Mouse (Mus musculus) hindbrain, embryonic 15.5 days (tissue): ENCODE results near the gene Grik5. TPM values are rescaled to one million over a fixed set of nuclear protein-coding genes. Genes with fewer than 3 reads are reported as not detected.
A peak's percentile ranks its signal among the peaks of the same experiment; 100 is the strongest.

ENCODE experiments used
- ATAC-seq: fragments of 200-750 bp; cut with Nextera tagmentation; 2 replicates; pipeline ENCODE4 v1.8.0; 2017; ENCODE audit warnings: low read depth, moderate number of reproducible peaks, moderate TSS enrichment; ENCODE audit not compliant: low FRiP score
- H3K27ac ChIP-seq: fragments of 300-500 bp; sonication (generic); replicated peaks from 2 replicates; pipeline ENCODE4 v1.5.1; 2015; ENCODE audit warnings: mild to moderate bottlenecking, inconsistent platforms
- H3K27me3 ChIP-seq: fragments of 300-500 bp; sonication (generic); 2 replicates; pipeline ENCODE4 v1.6.1; 2015; ENCODE audit warnings: control low read depth, inconsistent platforms
- H3K36me3 ChIP-seq: fragments of 300-500 bp; sonication (generic); 2 replicates; pipeline ENCODE4 v1.6.1; 2015; ENCODE audit warnings: control low read depth, inconsistent platforms
- H3K4me1 ChIP-seq: fragments of 300-500 bp; sonication (generic); replicated peaks from 2 replicates; pipeline ENCODE4 v1.6.1; 2015; ENCODE audit warnings: control low read depth, inconsistent platforms
- H3K4me2 ChIP-seq: fragments of 300-500 bp; sonication (generic); 2 replicates; pipeline ENCODE4 v1.6.1; 2015; ENCODE audit warnings: moderate library complexity, mild to moderate bottlenecking, inconsistent platforms
- H3K4me3 ChIP-seq: fragments of 300-500 bp; sonication (generic); 2 replicates; pipeline ENCODE4 v1.5.1; 2015; ENCODE audit warnings: mild to moderate bottlenecking, inconsistent platforms
- H3K9ac ChIP-seq: fragments of 300-500 bp; sonication (generic); 2 replicates; pipeline ENCODE4 v1.6.1; 2015; ENCODE audit warnings: inconsistent platforms
- H3K9me3 ChIP-seq: fragments of 300-500 bp; sonication (generic); 2 replicates; pipeline ENCODE4 v1.6.1; 2016; ENCODE audit warnings: control low read depth, inconsistent platforms
- WGBS: fragments of 180-500 bp; shearing (Covaris S2); methylation state at CpG from one replicate; pipeline ENCODE4 v1.1.7; 2015; 5-methylcytosine and 5-hydroxymethylcytosine counted together
- polyA plus RNA-seq: library from polyadenylated mRNA; unstranded; fragments of >200 nt; fragmentation: Nextera tagmentation; extraction: Ambion mirVana; gene quantifications from 2 replicates; pipeline ENCODE4 v1.2.1, GENCODE M21; 2015

The Grik5 gene
- polyA plus RNA-seq, 1 experiment from 2014 or later: 18.5 TPM

DNA sequence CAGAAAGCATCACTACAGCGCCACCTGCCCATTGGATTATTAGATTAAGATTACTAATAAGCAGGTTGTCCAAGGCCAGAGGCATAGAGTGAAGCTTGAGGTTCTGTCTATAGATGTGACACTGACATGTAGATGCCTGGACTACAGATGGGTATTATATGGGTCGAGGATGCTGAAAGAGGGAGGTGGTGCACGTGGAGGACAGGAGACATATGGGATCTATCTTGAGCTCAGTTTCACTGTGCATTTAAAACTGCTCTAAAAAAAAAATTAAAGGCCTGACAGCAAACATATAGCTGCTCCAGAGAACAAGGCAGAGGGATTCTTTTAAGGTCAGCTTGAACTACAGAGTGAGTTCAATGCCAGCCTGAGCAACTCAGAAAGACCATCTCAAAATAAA, 26.0 kb upstream of the Grik5 start:
- ATAC-seq: no peak
- Histone ChIP-seq H3K27ac (no peak overlapping the region), H3K4me3 (no peak overlapping the region), H3K4me1 (no peaks in the 10 kb centered on the region), H3K36me3 (0 out of 2 replicates have a peak, but pooled peaks cover 8% of the 10 kb centered on the region), H3K9me3 (no peaks in the 10 kb centered on the region), H3K4me2 (no peak overlapping the region), H3K9ac (no peak overlapping the region), H3K27me3 (no peaks in the 10 kb centered on the region)
- 76% methylated on average over 3 of the region's 3 CpGs for WGBS

DNA sequence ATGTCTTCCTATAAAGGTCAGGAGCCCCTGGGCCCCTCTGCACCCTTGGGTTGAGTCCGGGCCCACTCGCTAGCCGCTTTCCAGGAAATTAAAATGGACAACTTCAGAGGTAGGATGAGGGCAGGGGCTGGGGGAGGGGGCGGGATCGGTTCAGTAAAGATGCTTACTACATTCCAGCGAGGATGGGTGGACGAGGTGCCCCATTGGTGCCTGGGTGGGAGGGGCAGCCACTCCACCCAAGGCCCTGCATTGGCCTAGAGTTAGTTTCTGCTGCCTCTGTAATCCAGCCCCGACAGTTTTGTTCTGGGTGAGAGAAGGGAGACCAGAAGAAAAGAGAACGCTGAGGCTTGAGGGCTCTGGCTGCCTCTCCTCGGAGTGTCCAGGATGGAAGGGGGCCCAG, 17.7 kb upstream of the Grik5 start:
- no peak for ATAC-seq
- H3K9me3 ChIP-seq: no peaks in the 10 kb centered on the region
- no peak overlapping the region for H3K4me2 ChIP-seq
- H3K36me3 ChIP-seq: 0 out of 2 replicates have a peak, but pooled peaks cover 12% of the 10 kb centered on the region
- 16% methylated on average over 10 of the region's 10 CpGs for WGBS
- H3K27me3 ChIP-seq: no peaks in the 10 kb centered on the region
- no peak overlapping the region for H3K27ac ChIP-seq
- no peak overlapping the region for H3K9ac ChIP-seq
- no peak overlapping the region for H3K4me3 ChIP-seq
- H3K4me1 ChIP-seq: 0 out of 2 replicates have a peak, but pooled peaks cover 2% of the 10 kb centered on the region

DNA sequence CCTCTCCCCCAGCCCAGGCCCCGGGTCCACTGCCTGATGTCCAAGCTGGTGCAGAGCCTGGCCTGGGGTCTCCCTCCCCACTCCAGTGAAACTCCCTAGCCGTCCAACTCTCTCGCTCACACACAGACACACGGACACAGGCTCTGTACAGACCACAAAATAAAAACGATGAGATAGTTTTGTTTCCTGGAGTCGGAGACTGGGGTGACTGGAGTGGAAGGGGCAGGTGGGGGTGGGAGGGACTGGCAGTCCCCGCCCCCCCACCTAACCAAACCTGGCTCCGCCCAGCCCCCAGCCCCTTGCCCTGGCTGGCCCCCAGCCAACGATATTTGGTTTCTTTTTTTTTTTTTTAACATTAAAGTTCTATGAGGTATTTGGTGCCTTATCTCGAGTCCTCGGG, 16.8 kb upstream of the Grik5 start:
- Histone ChIP-seq H3K4me1 (0 out of 2 replicates have a peak, but pooled peaks cover 2% of the 10 kb centered on the region), H3K36me3 (peaks cover 18% of the 10 kb centered on the region; the same call in 1 of the 2 replicates), H3K9ac (no peak overlapping the region), H3K27me3 (no peaks in the 10 kb centered on the region), H3K4me3 (no peak overlapping the region), H3K9me3 (no peaks in the 10 kb centered on the region), H3K4me2 (no peak overlapping the region), H3K27ac (no peak overlapping the region)
- WGBS: 28% methylated on average over 11 of the region's 11 CpGs
- ATAC-seq: no peak

DNA sequence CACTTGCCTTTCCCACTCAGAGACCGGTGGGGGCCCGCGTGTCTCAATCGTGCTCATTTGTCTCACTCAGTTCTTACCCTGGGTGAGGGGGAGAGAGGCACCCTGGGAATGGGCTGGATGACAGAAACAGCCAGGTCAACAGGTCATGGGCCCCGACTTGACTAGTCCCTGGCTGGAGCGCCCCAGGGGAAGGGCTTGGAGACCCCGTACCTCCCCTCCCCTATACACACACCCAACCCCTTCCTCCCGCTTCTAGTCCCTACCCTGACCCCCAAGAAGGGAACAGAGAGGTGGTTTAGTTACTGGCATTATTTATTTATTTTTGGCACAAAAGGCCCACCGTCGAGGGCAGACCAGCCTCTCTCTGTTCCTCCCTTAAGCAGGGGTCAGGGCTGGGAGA, 16.4 kb upstream of the Grik5 start:
- no peaks in the 10 kb centered on the region for H3K9me3 ChIP-seq
- H3K27me3 ChIP-seq: no peaks in the 10 kb centered on the region
- 7% methylated on average over 10 of the region's 10 CpGs for WGBS
- H3K27ac ChIP-seq: no peak overlapping the region
- ATAC-seq: peak; percentile 57
- H3K4me3 ChIP-seq: no peak overlapping the region
- H3K4me2 ChIP-seq: no peak overlapping the region
- H3K36me3 ChIP-seq: peaks cover 22% of the 10 kb centered on the region
- no peak overlapping the region for H3K9ac ChIP-seq
- H3K4me1 ChIP-seq: 0 out of 2 replicates have a peak, but pooled peaks cover 2% of the 10 kb centered on the region

GRCm38 (mm10) chr7:25087972-25088371, 15.8 kb upstream of the Grik5 start:
- Histone ChIP-seq H3K4me2 (no peak overlapping the region), H3K9me3 (no peaks in the 10 kb centered on the region), H3K4me3 (no peak overlapping the region), H3K36me3 (peaks cover 28% of the 10 kb centered on the region), H3K27ac (no peak overlapping the region), H3K9ac (no peak overlapping the region), H3K27me3 (no peaks in the 10 kb centered on the region), H3K4me1 (0 out of 2 replicates have a peak, but pooled peaks cover 2% of the 10 kb centered on the region)
- 33% methylated on average over 5 of the region's 5 CpGs for WGBS
- no peak for ATAC-seq

- 55% methylated on average over 10 of the region's 10 CpGs for WGBS
- no peak overlapping the region for H3K4me2 ChIP-seq
- no peaks in the 10 kb centered on the region for H3K9me3 ChIP-seq
- no peak overlapping the region for H3K27ac ChIP-seq
- no peak for ATAC-seq
- H3K27me3 ChIP-seq: no peaks in the 10 kb centered on the region
- H3K9ac ChIP-seq: no peak overlapping the region
- H3K4me1 ChIP-seq: peaks cover 2% of the 10 kb centered on the region; the same call in 1 of the 2 replicates
- H3K4me3 ChIP-seq: no peak overlapping the region
- H3K36me3 ChIP-seq: peaks cover 34% of the 10 kb centered on the region
Observed at GRCm38 (mm10) chr7:25087256-25087912, 15.2 kb upstream of the Grik5 start.

- H3K27ac ChIP-seq: no peak overlapping the region
- H3K9me3 ChIP-seq: no peaks in the 10 kb centered on the region
- H3K9ac ChIP-seq: no peak overlapping the region
- H3K36me3 ChIP-seq: peaks cover 36% of the 10 kb centered on the region
- H3K4me2 ChIP-seq: no peak overlapping the region
- H3K4me1 ChIP-seq: peaks cover 2% of the 10 kb centered on the region; the same call in 1 of the 2 replicates
- ATAC-seq: peak; percentile 32; the same call in 1 of the 2 replicates
- H3K4me3 ChIP-seq: no peak overlapping the region
- H3K27me3 ChIP-seq: no peaks in the 10 kb centered on the region
- 53% methylated on average over 3 of the region's 3 CpGs for WGBS
Observed at GRCm38 (mm10) chr7:25086656-25087055, 14.5 kb upstream of the Grik5 start.

GRCm38 (mm10) chr7:25084621-25085020, 12.5 kb upstream of the Grik5 start:
- no peak overlapping the region for H3K27ac ChIP-seq
- no peaks in the 10 kb centered on the region for H3K9me3 ChIP-seq
- peaks cover 54% of the 10 kb centered on the region for H3K36me3 ChIP-seq
- H3K9ac ChIP-seq: no peak overlapping the region
- H3K4me3 ChIP-seq: no peak overlapping the region
- no peaks in the 10 kb centered on the region for H3K27me3 ChIP-seq
- ATAC-seq: no peak
- WGBS: 86% methylated on average over 5 of the region's 5 CpGs
- no peak overlapping the region for H3K4me2 ChIP-seq
- H3K4me1 ChIP-seq: peaks cover 7% of the 10 kb centered on the region

DNA sequence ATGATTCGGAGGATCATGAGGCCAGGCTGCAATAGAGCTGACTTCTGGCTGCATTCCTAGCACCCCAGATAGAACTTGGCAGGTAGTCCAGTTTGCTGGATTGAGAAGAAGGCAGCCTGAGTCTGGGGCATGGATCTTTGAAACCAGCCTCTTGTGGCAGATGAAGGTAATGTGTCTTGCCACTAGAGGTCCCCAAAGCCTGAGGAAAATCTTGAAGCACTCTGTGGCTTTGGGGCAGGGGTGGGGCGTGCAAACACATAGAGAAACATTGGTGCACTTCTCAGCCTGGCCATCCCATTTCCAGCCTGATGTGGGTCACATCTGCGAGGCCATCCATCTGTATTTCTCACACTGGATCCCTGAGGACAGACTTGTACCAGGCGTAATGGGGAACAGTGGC, 10.4 kb upstream of the Grik5 start:
- H3K9me3 ChIP-seq: no peaks in the 10 kb centered on the region
- peaks cover 25% of the 10 kb centered on the region for H3K4me1 ChIP-seq
- WGBS: 77% methylated on average over 4 of the region's 4 CpGs
- peaks cover 54% of the 10 kb centered on the region for H3K36me3 ChIP-seq
- H3K4me3 ChIP-seq: no peak overlapping the region
- H3K4me2 ChIP-seq: no peak overlapping the region
- ATAC-seq: no peak
- no peak overlapping the region for H3K9ac ChIP-seq
- 0 out of 2 replicates have a peak overlapping the region, but pooled peaks have one; percentile 4 for H3K27ac ChIP-seq
- H3K27me3 ChIP-seq: no peaks in the 10 kb centered on the region

GRCm38 (mm10) chr7:25080431-25080830, 8.3 kb upstream of the Grik5 start:
- 93% methylated on average over 13 of the region's 13 CpGs for WGBS
- no peaks in the 10 kb centered on the region for H3K9me3 ChIP-seq
- no peak overlapping the region for H3K9ac ChIP-seq
- no peak for ATAC-seq
- peaks cover 52% of the 10 kb centered on the region for H3K36me3 ChIP-seq
- peaks cover 32% of the 10 kb centered on the region for H3K4me1 ChIP-seq
- no peak overlapping the region for H3K4me3 ChIP-seq
- H3K27ac ChIP-seq: no peak overlapping the region
- no peak overlapping the region for H3K4me2 ChIP-seq
- H3K27me3 ChIP-seq: no peaks in the 10 kb centered on the region

DNA sequence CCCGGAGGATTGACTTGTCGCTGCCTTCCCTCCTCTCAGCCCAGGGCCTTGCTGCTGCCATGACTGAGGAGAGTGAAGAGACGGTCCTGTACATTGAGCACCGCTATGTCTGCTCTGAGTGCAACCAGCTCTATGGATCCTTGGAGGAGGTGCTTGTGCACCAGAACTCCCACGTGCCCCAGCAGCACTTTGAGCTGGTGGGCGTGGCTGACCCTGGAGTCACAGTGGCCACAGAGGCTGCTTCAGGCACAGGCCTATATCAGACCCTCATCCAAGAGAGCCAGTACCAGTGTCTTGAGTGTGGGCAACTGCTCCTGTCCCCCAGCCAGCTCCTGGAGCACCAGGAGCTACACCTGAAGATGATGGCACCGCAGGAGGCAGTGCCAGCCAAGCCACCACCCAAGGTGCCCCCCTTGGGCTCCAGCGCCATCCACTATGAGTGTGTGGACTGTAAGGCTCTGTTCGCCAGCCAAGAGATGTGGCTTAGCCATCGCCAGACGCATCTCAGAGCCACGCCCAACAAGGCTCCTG, 7.4 kb upstream of the Grik5 start:
- Histone ChIP-seq H3K9ac (no peak overlapping the region), H3K4me3 (no peak overlapping the region), H3K4me2 (no peak overlapping the region), H3K27ac (no peak overlapping the region), H3K4me1 (peaks cover 32% of the 10 kb centered on the region), H3K36me3 (peaks cover 49% of the 10 kb centered on the region), H3K27me3 (no peaks in the 10 kb centered on the region), H3K9me3 (no peaks in the 10 kb centered on the region)
- no peak for ATAC-seq
- 76% methylated on average over 12 of the region's 12 CpGs for WGBS

GRCm38 (mm10) chr7:25077414-25077755, 5.2 kb upstream of the Grik5 start:
- Histone ChIP-seq H3K4me3 (peak overlapping the region; percentile 81), H3K4me1 (peaks cover 43% of the 10 kb centered on the region), H3K9ac (peak overlapping the region; percentile 94), H3K4me2 (peak overlapping the region; percentile 75), H3K9me3 (no peaks in the 10 kb centered on the region), H3K27ac (peak overlapping the region; percentile 92), H3K36me3 (peaks cover 27% of the 10 kb centered on the region), H3K27me3 (no peaks in the 10 kb centered on the region)
- ATAC-seq: peak; percentile 36; the same call in 1 of the 2 replicates
- under 1% methylated on average over 33 of the region's 33 CpGs for WGBS
